Mouse (Mus musculus): ENCODE measurements at regions not wholly inside any gene's neighbourhood (a gene's known extent, or its start where the extent isn't known, plus 50 kb on each side); places are given as distances from the start of the nearest gene placed in this dataset.

DNA sequence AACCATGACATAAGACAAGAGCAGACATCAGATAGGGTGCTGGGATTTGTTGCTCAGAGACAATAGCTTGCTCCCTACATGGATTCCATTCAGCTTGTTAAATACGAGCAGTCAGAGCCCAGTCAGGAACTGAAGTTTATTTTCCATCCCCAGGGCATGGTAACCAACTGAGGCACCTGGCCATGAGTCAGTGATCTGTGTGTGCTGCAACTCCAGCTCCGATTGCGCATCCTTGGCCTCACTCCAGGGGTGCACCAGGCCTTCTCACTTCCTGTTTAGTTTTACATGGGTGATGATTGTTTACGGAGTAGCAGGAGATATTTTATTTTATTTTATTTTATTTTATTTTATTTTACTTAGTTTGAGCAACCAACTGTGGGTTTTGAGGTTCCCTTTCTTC lies 97.7 kb upstream of the Rpl34 start:
- TF ChIP-seq POLR2A (IDR thresholded peaks at IDR 0.05; ENCODE audit: borderline replicate concordance, extremely low read depth, insufficient read depth, insufficient read length, poor library complexity, severe bottlenecking) (no peak), CTCF (IDR thresholded peaks at IDR 0.05; ENCODE audit: borderline replicate concordance, extremely low read depth, insufficient read depth, insufficient read length) (no peak)
